Mouse (Mus musculus): ENCODE results near the gene Tet3.

Gene Tet3

GRCm38 (mm10) chr6:83325525-83326393, 133.1 kb downstream of the Tet3 start, which contains the start of the genes Mthfd2 and Mob1a:
Gene Mthfd2 (minus strand): TSS chr6:83325908.
Gene Mob1a (plus strand): TSS chr6:83326016.
- DNase-seq (ENCODE audit: low spot score): peak; percentile 95

DNA sequence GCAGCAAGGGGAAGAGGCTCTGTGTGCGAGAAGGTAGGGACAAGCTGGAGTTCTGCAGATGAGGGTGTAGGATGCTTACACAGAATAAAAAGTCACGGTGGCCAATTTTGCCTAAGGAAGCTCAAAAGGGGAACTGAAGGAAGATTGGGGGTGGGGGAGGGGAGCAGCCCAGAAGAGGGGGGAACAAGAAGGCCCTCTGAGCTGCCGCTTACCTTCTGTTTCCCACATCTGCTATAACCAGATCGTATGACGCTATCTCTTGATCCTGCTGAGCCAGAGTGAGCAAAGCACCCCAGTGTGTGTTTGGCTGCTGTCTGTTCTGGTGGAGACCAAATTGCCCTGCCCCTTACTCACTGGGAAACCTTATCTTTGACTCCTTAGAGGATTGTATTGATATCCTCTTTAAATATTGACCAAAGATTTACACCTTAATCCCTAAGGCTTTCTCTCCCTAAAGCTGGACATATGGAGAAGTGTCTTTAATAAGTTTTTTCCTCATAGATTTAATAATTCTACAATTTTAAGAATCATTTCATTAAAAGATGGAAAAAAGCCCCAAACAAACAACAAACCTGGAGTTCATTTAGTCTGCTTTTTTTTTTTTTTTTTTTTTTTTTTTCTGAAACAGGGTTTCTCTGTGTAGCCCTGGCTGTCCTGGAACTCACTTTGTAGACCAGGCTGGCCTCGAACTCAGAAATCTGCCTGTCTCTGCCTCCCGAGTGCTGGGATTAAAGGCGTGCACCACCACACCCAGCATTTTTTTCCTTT, 135.0 kb downstream of the Tet3 start:
- DNase-seq (ENCODE audit: low spot score): no peak

- no peak for DNase-seq (ENCODE audit: low spot score)
These were observed 136.1 kb downstream of the Tet3 start for GRCm38 (mm10) chr6:83322794-83323193.

DNA sequence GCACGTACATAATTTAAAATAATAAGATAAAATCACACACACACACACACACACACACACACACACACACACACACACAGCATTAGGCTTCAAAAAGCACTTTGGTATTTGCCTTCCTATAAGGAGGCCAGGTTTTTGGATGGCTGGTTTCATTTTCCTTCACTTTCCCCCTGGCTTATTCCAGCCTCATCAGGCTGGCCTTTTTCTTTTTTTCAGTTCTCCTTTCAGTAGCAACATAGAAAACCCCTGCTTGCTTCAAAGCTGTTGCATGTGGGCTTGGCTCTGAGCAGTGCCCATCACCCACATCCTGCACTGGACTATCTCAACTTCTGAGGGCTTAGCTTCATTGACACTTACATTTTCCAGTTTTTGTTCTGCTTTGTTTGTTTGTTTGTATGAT, 137.0 kb downstream of the Tet3 start:
- DNase-seq (ENCODE audit: low spot score): no peak

- peak; percentile 89 for DNase-seq (ENCODE audit: low spot score)
These were observed 141.7 kb downstream of the Tet3 start for GRCm38 (mm10) chr6:83317108-83317741.

- DNase-seq (ENCODE audit: low spot score): peak; percentile 36
These were observed 142.9 kb downstream of the Tet3 start for GRCm38 (mm10) chr6:83316022-83316421.

GRCm38 (mm10) chr6:83315293-83315692, 143.6 kb downstream of the Tet3 start:
- no peak for DNase-seq (ENCODE audit: low spot score)

DNA sequence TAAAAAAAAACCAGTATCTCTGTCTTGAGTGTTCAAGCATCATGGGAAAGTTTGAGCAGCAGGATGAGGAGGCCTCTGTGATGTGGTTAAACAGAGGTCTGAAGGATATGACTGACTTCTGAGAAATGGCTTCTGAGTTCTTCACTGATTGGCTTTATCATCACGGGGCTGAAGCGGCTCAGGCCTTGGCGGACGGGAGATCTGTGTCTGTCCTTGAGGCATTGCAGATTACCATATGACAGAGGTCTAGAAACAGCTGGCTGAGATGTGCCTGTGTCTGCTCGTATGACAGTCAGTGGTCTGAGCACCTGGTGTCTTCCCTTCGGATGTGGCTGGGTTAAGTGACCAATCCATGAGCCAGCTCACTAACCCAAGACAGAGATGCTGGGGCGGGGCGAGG, 146.4 kb downstream of the Tet3 start:
- DNase-seq (ENCODE audit: low spot score): no peak

All from urinary bladder, postnatal 14 days (tissue).